Mouse (Mus musculus): ENCODE data around the gene Rbm15b. TPM values are rescaled to one million over a fixed set of nuclear protein-coding genes. Genes with fewer than 3 reads are reported as not detected.

Gene Rbm15b
- 1 to 10 TPM; 3.2 to 4.4 TPM for polyA plus RNA-seq (2017; shearing (Covaris generic))

DNA sequence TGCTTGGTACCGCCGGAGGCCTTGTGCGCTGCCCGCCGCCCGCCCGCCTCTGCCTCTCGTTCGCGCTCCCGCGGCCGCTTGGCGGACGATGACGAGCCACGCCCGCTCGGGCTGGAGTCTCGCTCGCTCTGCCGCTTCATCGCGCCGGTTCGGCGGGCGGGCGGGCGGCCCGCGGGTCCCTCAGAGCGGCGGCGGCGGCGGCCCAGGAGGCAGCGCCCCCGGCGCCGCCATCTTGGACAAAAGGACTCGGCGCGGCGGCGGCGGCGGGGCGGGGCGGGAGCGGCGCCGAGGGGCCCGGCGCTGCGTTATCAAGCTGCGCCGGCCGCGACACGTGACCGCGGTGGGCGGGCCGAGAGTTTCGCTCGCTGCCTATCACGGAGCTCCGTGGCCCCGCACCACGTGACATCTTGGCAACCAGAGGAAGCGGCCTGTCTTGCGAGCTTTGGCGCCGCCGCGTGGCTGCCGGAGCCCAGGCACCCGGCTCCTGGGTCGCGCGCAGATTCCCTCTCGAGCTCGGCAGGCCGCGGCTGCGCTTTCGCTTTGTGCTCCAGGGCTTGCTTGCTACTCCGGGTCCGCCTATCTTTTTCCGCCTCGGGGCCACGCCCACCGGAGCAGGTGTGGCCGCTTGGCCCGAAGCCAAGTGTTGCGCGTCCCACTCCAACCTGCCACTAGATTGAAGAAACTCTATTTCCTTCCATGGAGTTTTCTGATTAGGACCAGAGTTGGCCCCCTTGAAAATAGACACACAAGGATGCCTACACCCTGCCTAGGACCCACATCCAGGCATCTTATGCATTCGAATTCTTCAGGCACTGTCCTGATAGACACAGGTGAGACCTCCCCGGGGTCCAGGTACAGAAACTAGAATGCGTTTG lies at the start of gene Rbm15b:
Gene Rbm15b, minus strand, starts transcription at position 601 of the 875 bp plus-strand sequence.
- ATAC-seq, result peak; percentile 62

DNA sequence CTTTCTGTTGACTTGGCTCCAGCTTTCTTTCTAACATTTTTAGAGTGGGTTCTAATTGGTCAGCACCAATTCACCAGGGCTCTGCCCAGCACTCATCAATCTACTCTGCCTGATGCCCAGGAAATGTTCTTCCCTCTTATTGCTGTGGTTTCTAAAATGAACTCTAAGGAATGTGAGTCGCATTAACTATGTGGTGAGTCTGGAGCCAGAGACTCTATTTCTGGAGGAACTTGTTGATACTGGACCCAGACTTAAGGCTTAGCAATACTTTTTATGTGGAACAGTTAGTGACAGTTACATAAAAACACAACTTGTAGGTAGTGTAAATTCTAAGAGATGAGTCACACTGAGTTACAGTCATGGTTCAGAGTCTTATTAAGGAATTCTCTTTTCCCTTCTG lies 47.8 kb upstream of the Rbm15b start:
- no peak for ATAC-seq

DNA sequence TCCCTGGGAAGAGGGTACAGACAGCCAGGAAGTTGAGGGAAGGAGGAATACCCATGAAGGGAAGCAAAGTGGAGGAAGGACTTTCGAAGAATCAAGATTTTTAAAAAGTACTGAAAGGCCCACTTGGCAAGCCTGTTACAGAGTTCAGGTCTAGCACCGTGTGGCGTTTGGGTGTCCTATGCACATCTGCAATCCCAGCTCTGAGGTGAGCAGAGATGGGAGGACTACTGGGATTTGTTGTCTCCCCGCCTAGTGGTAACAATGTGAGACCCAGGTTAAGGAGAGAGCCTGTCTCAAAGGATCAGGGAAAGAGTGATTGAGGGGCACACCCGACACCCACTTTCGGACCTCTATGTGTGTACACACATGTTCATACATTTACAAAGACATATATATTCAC lies 27.6 kb upstream of the Rbm15b start:
- ATAC-seq, result no peak

DNA sequence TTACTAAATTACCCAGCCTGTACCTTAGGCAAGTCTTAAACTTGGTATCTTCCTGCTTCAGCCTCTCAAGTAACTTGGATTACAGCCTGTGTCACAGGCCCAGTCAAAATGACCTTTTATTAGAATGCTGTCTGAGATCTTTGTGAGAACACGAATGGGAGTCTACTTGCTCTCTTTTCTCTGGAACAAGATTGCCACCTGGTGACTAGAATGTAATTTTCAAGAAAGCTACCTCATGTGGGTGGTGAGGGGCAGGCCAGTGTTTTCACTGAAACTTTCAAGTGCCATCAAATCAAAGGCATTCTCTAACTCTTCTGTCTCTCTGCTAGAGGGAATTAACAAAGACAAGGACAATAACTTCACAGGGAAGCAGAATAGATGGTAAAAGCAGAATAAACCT lies 26.5 kb upstream of the Rbm15b start:
- ATAC-seq, result no peak

DNA sequence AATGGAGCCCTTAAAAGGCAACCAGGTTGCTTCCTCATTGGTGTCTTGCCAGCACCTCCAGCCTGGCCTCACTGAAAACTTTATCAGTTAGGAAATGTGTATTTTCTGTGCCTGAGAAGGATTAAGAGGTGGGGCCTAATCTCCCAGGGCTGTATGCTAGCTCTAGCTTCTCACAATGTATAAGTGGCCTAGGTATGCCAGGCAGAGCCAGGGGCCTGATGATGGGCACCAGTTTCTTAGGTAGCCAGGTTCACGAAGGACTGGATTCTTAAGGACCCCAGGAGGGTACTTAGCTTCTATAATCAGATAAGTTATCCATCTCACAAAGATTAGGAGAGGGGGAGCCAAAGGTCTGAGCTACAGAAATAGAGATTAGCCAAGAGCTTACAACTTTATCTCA lies 24.4 kb upstream of the Rbm15b start:
- no peak for ATAC-seq

DNA sequence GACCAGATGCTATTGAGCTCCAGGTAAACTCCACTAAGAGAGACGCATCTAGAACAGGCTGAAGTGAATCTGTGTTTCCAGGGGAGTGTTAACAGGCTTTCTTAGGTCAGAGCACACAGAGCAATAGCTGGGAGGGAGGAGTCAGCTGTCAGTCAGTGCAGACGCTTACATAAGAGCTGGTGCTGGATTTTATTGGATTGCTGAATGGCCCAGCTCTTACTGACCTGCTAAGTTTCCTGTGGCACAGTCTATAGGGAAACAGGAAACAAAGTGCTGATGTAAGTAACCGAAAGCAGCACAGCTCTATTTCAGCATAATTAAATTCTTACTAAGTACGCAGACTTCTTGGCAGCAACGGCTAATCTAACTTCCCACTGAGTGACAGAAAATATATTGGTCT lies 21.5 kb upstream of the Rbm15b start:
- no peak for ATAC-seq

DNA sequence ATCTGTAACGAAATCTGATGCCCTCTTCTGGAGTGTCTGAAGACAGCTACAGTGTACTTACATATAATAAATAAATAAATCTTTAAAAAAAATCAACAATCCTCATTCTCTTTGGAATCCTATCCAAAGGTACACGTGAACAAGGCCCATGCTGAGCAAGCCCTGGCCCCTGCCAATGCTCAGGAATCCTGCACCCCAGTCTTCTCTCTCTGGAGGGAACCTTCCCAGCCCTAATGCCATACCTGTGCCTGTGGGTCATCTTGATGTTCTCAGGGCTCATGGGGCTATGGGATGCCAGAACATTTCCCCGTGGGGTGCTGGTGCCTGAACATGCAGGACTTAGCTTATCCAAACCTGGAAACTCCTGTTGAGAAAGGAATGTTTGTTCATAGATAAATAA lies 20.9 kb upstream of the Rbm15b start:
- no peak for ATAC-seq

DNA sequence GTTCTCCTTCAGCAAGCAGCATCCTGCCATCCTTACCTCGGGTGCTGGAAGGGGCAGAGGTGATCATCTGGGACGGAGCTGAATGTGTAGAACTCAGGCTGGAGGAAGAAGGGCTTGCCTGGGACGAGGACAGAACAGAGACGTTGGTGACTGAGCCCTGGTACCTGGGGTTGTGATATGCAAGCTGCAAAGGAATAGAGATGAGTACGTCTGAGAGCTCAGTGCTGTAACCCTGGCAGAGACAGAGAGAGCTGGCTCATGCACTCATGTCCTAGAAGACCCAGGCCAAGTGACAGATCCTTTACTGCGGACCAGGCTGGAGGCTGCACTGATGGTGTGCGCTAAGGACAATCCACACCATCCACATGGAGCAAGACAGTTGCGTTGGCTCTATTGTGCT lies 19.4 kb upstream of the Rbm15b start:
- no peak for ATAC-seq

DNA sequence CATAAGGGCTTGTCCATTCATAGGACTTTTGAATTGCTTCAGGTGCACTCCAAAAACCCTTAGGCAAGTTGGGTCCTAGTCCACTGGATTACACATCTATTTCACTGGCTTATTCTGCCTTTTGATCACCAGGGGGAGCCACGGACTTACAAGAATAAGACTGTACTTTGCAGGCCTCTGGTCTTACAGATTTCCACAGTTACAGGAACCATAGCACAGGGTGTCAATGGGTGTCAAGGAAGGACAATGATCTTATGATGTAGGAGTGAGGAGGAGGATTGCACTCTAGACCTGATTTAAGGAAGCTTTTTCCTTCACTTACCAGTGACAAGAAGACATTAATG lies 16.5 kb upstream of the Rbm15b start:
- ATAC-seq, result no peak

DNA sequence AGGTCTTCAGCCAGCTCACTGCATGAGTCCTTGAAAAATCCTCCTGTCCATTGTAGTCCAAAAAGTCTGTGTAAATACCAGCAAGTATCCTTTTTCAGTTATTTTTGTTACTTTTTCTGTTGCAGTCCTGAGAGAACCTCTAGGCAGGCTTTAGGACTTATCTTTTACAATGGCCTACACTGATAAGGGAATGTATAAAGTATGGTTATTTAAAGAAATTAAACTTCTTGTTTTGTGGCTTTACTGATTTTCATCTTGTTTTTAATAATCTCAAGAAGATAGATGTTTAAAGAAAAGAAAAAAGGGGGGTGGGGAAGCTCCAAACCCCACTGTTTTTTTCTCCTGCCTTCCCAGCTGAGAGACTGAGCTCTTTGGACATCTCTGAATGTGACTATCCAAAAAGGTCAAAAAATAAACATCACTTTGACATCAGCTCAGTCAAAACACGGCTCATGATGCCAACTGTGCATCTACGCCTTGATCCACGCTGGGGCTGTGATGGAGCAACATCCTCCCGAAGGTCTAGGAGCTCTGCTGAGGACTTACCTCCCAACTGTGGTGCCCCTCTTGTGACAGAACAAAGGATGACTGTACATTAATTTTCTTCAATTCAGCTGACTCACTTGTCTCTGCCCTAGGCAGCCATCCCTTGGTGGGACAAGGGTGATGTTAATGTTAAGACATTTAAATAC lies 16.0 kb upstream of the Rbm15b start:
- ATAC-seq, result no peak

DNA sequence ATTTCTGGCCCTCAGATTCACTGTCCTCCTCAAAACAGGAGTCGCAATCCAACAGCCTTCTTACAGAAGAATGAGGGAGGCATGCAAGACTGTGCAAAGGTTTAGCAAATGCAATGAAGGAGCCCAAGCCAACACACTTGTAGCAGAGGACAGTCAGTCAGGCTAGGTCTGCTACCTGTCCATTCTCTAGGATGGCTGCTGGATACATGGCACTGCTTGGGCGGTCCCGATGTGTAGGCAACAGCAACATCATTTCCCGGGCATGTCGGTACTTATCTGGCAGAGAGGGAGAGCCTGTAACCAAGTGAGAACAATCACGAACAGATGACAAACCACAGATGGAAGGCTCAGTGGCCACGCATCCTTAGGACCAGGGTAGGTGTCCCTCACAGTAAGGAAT lies 14.4 kb upstream of the Rbm15b start:
- no peak for ATAC-seq

DNA sequence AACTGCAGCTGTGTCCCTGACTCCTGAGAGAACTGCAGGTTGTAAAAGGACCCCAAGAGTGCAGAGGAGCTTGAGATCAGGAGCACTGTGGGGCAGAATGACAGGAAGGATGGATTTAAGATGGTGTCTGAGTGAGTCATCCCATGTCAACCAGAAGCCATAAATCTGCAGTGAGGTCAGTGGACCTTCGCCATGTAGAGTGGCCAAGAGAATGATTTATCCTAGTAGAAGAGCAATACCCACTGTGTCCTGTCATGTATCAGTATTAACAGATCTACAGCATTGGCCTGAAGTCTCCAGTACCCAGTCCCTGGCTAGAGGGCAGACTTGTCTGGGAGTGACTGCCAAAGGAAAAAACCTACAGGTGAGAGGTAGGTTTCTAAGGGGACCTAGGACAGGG lies 11.7 kb upstream of the Rbm15b start:
- ATAC-seq, result no peak

DNA sequence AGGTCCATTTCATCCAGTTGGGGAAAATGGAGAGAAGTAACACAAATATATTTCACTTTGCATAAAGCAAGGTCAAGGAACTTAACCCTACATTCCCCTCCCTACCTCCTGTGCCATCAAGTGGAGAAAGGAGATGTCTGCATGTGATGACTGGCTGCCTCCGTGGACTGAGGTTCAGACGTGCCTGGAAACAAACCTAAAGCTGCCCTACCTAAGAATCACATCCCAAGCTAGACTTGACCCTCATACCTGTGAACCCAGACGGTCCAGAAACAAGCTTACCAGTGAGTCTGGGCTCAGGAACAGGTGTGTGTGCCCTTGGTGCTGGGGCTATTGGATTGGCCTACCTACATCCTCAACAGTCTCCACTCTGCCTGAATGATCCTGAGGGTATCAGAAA lies 6.1 kb upstream of the Rbm15b start:
- ATAC-seq, result no peak

DNA sequence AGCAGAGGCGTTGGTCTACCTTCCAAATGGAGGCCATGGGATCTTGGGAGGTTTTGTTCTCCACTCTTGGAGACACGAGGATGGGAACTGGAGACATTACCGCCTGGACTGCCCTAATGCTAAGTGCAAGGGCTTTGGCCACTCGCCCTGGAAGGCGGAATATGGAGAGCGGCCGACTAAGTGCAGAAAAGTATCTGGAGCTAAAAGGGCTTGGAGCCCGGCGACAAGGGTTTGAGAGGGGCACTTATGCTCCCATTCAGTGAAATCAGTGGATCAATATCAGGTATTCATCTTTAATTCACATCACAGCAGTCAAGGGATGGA lies 5.3 kb upstream of the Rbm15b start:
- ATAC-seq, result no peak

DNA sequence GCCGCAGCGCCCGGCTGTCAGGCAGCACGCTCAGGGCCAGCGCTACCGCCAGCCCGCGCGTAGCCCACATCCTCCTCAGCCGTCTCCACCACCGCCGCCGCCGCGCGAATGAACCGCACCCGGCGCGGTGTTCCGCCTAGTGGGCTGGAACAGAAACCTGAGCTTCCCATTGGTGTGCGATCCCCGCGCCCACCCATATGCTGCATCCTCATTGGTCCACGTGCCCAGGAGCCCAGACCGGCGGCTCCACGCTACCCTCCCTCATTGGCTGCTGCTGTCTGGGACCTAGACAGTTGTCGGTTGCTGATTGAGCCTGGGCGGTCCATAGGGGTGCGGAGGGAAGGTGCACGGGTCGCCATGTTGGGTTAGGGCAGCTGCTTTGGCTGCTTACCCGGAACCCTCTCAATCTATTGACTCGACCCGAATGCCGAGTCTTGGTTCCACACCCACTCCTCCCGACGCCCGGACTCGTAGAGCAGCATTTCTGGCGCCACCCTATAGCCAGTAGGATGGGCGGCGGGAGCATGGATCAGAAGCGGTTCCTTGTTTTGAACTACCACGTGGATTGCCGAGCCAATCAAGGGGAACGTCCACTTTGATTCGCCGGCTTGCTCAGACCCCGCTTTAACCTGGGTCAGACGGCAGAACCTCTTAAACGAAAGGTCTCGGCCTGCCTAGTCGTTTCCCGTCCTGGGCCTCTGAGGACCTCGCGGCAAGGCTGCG lies 4.8 kb upstream of the Rbm15b start, which contains the start of gene Manf:
Gene Manf, minus strand, starts transcription at position 151 of the 723 bp plus-strand sequence.
- peak; percentile 90 for ATAC-seq

DNA sequence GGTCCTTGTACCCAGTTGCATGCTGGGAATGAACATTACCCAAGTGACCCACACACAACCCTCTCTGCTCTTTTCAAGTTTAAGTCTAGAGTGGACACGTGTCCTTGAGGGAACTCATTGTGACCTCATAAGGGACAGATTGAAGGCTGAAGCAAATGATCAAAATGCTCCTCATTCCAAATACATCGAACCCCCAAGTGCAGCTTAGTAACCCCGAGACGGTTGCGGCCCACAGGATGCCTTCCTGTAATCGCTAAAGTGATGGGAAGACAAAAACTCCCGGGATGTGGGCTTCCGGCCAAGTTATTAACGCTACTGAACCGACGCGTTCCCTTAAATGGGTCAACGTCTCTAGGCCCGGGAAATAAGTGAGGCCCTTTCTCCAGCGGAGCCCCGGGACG lies 4.1 kb upstream of the Rbm15b start:
- no peak for ATAC-seq

DNA sequence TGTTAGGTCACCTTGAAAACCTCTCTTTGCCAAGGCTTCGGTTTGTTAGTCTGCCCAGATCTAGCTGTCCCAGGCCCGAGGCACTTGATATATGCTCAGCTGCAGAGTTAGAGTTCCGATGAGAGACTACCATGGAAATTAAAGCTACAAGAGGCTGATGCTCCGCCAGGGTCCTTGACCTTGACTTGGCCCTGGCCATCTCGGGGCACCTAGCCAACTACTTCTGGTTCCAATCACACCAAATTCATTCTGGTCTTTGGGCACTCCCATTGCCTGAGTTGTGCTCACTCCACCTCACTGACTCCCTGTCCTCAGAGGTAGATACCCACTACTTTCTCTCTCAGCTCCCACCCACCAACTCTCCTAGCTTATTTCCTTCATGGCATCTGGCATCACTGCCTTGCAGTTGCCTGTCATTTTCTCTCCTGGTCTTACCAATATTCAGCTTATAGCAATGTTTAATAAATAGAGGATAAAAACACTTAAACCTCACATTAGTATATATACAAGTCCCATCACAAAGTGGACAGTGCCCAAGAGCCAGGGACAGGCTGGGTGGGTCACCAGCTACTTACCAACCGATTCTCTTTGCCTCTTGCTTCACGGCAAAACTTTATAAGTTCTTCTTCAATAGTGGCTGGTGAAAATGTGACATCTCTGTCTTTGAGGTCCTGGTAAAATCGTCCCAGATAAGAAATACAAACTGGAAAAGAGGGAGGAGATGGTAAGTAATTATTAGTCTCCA lies 3.4 kb upstream of the Rbm15b start:
- ATAC-seq, result no peak

DNA sequence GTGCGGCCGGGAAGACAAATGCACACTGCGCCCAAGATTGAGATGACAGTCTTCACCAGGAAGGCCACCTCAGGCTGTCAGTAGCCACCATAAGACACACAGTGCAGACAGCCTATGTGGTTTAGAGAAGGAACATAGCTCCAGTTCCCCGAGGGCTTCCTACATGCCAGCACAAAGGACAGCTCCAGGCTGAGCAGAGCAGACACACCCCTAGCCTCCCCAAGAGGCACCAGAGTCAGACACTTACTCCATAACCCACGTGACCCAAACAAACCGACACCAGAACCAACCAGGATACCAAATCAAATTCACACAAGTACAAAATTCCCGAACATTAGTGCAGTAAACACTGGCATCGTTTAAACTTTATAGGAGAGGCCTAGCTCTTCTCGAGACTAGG lies 2.1 kb upstream of the Rbm15b start:
- ATAC-seq, result no peak

DNA sequence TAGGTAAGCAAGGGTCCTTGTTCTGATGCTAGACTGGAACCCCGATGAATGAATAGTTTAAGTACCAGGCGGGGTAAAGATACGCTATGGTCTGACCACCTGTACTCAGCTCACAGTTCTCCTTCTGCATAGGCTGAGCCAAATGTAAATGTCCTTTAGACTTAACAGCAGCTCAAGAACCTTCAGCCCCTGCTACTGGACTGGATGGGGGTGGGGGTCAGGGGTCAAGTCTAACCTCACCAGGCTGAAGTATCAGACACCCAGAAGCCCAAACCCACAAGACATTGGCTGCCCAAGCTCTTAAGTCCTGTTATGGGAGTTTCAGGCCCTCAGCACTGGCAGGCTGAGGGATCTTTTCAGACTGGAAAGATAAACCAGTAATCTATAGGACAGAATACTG lies 1.1 kb upstream of the Rbm15b start:
- no peak for ATAC-seq

DNA sequence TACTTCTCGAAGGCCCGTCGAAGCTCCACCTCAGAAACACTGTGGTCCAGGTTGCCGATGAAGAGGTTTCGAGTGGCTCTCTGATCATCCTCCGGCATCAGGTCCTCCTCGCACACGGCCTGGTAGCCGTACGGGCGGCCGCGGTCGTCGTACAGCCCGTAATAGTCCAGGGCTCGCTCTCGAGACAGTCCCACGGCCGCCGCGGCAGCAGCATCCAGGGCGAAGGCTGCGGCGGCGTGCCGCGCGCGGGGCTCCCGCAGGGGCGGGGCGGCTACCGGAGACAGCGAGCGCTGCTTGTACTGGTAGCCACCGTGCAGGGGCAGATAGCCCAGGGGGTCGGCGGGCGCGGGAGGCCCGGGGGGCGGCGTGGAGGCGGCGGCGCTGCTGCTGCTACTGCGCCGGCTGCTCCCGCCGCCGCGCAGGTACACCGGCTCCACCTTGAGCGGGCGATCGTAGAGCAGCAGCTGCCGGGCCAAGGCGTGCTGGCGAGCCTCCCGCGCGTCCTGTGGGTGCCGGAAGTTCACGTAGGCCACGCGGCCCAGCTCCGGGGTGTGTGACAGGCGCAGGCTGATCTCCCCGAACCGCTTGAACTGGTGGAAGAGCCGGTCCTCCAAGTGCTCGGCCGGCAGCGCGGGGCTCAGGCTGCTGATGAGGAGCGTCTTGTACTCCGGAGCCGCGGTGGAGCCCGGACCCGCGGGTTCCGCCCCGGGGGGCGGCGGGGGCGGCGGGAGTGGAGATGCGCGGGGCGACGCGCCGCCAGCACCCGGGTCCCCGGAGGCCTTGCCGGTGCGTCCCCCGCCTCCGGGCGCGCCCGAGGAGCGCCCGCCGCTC lies 1.1 kb downstream of the Rbm15b start:
- ATAC-seq, result peak; percentile 25

DNA sequence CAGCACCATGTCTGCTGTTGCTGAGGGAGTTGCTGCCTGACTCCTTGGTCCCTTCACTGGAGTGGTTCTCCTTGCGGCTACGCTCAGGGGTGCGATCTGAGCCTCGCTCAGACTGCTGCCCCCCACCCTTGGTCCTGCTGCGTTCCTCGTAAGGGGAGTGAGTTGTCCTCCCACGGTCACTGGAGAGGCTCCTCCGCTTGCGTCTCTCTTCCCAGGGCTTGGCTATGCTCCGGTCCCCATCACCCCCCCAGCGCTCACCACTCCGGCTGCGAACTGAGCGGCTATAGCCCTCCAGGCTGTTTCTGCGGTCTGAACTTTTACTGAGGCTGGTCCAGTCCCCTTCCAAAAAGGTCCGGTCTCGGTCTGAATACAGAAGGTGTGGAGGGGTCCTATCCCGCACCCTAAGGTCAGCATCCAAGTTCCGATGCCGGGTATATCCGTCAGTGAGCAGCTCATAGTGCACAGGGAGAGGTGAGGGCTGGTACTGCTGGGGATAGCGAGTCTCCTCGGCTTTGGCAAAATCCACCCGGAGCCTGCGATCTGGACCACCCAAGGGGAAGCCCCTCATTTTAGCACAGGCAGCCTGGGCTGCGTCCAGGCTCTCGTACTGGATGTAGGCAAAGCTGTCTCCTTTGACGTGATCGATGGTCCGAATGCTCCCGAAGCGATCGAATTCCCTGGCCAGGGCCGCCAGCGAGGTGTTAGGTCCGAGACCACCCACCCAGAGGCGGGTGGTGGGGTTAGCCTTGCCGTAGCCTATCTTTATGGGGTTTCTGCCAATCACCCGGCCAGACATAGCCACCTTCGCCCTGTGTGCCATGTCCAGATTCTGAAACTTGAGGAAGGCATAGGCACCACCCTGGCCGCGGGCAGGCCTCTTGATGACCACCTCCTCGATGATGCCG lies 2.0 kb downstream of the Rbm15b start:
- no peak for ATAC-seq

Data from activated CD4-positive, CD25-positive, alpha-beta regulatory T cell, adult 4 months (primary cell).